Mouse (Mus musculus): ENCODE results near the gene Ntn5. TPM values are rescaled to one million over a fixed set of nuclear protein-coding genes. Genes with fewer than 3 reads are reported as not detected.
"Not testable (repeated sequence)": the region's sequence is repeated elsewhere in the genome, so short reads cannot be mapped to it uniquely, and the experiment has no call there.

The Ntn5 gene
- polyA plus RNA-seq, 1 experiment, result 4.4 TPM

GRCm38 (mm10) chr7:45650484-45650883, 33.3 kb upstream of the Ntn5 start:
- WGBS, result 95% methylated on average over 20 of the region's 20 CpGs

DNA sequence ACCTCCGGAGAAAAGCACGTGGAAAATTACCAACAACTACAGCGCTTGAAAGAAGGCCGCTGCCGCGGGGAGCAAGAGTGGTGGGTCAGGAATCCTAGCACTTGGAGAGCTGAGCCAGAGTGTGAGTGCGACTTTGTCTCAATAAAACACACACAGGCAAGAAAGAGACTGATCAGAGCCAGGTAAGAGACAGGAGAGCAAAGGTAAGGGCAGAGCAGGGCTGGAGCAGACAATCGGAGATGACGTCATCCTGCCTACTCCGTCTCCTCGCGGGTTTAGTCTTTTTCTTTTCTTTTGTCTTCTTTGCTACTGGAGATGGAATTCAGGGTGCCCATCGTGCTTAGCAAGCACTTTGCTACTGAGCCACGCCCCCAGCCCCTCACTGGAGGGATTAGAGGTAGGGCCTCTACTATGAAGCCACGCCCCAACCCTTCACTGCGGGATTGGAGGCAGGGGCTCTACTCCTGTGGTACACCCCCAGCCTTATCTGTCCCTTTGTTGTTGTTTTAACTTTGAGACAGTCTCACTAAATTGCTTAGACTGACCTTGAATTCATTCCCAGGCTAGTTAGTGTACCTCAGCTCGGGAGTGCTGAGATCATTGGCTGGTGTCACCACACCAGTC, 29.3 kb upstream of the Ntn5 start:
- DNase-seq (ENCODE audit: low read depth, low spot score), result no peak
- WGBS, result 20% methylated on average over 17 of the region's 17 CpGs

More at GRCm38 (mm10) chr7:45650484-45650883, 33.3 kb upstream of the Ntn5 start:
- not testable (repeated sequence) for DNase-seq (ENCODE audit: low read depth, low spot score)

GRCm38 (mm10) chr7:45660746-45661478, 22.9 kb upstream of the Ntn5 start:
- no peak for DNase-seq (ENCODE audit: low read depth, low spot score)
- WGBS, result 79% methylated on average over 11 of the region's 11 CpGs

DNA sequence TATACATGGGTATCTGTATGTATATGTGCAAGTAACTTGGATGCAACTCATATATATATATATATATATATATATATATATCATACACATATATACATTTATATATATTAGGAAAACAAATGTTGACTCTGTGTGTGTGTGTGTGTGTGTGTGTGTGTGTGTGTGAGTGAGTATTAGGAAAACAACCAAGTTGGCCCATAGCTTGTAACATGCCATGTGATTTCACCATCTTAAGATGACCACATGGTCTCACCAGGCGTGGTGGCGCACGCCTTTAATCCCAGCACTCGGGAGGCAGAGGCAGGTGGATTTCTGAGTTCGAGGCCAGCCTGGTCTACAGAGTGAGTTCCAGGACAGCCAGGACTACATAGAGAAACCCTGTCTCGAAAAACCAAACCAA, 22.1 kb upstream of the Ntn5 start:
- WGBS, result 92% methylated on average over 6 of the region's 6 CpGs
- not testable (repeated sequence) for DNase-seq (ENCODE audit: low read depth, low spot score)

GRCm38 (mm10) chr7:45665303-45666138, 18.3 kb upstream of the Ntn5 start:
- no peak for DNase-seq (ENCODE audit: low read depth, low spot score)

GRCm38 (mm10) chr7:45666161-45666560, 17.7 kb upstream of the Ntn5 start, which contains the start of gene Fut2:
Fut2 (minus strand) TSS chr7:45666394.
- DNase-seq (ENCODE audit: low read depth, low spot score), result no peak
- 31% methylated on average over 7 of the region's 7 CpGs for WGBS

More at GRCm38 (mm10) chr7:45665303-45666138, 18.3 kb upstream of the Ntn5 start:
- 23% methylated on average over 13 of the region's 13 CpGs for WGBS

GRCm38 (mm10) chr7:45667761-45668160, 16.1 kb upstream of the Ntn5 start:
- DNase-seq (ENCODE audit: low read depth, low spot score), result no peak
- 43% methylated on average over 14 of the region's 14 CpGs for WGBS

DNA sequence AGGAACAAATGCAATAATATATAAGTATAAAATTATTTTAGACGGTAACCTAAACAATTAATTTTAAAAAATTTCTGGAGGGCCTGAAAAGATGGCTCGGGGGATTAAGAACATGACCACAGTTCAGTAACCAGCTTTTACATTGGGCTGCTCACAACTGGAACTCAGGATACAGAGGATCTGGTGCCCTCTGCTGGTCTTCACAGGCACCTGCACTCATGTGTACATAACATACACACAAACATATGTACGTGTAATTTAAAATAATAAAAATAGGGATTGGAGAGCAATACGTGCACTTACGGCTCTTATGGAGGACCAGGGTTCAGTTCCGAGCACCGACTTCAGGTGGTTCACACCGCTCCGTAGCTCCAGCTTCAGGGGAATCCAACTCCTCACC, 14.9 kb upstream of the Ntn5 start:
- WGBS, result 93% methylated on average over 9 of the region's 9 CpGs
- no peak for DNase-seq (ENCODE audit: low read depth, low spot score)

- DNase-seq (ENCODE audit: low read depth, low spot score), result no peak
- WGBS, result 38% methylated on average over 7 of the region's 7 CpGs
Observed at GRCm38 (mm10) chr7:45677627-45678295, 6.1 kb upstream of the Ntn5 start.

GRCm38 (mm10) chr7:45678513-45678912, 5.3 kb upstream of the Ntn5 start:
- DNase-seq (ENCODE audit: low read depth, low spot score), result no peak
- 76% methylated on average over 14 of the region's 14 CpGs for WGBS

GRCm38 (mm10) chr7:45679966-45680621, 3.7 kb upstream of the Ntn5 start:
- 36% methylated on average over 14 of the region's 14 CpGs for WGBS

DNA sequence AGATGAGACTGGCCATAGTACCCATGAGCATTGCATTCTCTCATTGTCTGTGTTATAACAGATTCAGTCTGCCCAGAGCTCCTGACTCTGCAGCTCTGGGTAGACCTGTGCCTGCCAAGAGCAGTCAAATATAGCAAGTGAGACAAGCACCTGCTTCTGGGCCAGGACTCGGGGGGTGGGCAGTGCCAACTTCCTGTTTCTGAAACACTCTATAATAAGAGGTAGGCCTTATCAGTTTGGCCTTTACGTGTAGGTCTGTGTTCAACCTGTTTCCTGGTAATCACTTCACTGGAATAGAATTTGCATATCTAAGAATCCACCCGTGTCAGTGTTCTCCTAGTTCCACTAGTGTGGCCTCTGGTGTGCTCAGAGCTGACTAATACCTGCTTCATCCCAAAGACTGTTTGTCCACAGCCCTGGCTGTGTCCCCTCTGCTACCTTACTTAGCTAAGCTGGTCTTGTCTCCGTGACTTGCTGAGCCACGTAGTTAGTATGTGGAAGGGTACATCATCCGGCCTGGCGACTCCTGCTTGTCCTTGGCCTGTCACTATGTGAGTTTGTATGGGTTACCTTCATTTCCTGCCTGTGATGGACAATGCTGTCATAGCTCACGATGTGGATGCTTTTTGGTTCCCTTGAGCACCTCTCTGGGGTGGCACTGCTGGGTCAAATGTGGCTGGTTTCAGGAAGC, 2.6 kb upstream of the Ntn5 start:
- DNase-seq (ENCODE audit: low read depth, low spot score), result no peak
- 38% methylated on average over 8 of the region's 8 CpGs for WGBS

More at GRCm38 (mm10) chr7:45679966-45680621, 3.7 kb upstream of the Ntn5 start:
- no peak for DNase-seq (ENCODE audit: low read depth, low spot score)

DNA sequence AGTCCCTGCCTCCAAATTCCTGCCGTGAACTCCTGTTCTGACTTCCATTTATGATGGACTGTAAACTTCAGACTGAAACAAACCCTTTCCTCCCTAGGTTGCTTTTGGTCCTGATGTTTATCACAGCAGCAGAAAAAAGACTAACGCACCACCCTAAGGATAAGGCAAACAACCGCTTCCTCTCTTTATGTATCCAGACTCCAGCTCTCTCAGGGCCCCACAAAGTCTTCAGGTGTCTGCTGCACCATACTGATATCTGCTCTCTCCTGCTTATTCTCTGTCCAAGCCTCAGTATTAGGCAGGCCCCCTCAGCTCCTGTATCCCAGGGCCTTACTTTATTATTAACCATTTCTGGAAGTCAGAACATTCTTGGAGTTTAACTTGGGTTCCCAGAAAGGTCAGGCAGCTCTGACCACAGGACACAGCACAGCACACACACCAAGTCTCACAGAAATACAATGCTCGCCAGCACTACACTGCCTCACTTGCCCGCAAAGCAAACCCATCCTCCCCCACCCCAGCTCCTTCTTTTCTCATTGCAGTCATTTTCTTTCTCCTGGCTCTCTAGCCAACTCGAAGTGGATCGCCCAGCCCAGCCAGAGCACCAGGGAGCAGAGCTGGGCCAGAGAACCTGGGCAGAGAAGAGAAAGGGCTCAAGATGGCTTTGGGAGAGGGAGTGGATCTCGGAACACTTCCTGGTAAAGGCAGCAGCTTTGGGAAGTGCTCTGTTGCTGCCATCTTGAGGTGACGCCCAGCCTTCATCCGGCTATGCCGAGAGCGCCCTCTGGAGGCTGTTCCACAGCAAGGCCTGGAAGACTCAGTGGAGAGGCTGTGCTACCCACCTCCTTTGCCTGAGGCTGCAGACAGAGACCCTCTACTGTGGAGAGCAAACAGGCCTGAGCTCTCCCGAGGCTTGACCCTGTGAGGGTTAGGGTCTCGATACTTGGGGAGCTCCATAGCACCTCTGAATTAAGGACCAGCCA, 1.4 kb upstream of the Ntn5 start:
- DNase-seq (ENCODE audit: low read depth, low spot score), result no peak
- 27% methylated on average over 14 of the region's 14 CpGs for WGBS

DNA sequence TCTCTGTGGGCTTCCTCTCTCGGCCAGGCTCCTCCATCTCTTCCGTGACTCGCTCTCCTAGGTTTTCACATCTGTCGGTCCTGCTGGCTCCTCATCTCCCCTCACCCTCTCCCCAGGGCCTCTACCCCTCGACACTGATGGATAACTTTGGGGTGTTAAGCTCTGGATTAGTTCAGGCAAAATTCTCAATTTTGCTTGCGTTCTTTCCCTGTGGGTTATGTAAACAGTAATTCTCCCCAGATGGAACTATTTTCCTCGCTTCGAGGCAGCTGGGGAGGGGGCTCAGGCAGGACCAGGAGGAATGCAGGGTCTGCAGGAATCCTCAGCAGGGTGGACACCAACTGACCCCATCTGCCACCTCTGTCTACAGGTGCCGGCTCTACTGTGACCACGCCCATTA, 2.0 kb downstream of the Ntn5 start:
- DNase-seq (ENCODE audit: low read depth, low spot score), result no peak
- WGBS, result 67% methylated on average over 10 of the region's 10 CpGs

DNA sequence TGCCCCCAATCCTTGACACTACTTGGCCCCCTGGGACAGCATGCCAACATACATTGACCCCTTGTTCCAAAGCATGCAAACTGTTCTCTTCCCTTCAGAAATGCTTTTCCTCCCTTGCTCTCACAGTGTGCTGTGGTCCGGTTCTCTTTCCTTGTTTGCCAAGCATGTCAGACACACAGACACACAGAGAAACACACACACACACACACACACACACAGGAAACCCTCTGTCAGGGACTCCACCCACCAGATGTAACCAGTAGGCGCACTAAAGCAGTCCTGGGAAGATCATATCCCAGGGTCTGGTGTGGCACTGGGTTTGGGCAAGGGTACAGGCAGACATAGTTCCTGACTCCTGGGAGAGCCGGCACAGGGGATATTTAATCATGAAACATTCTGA, 3.0 kb downstream of the Ntn5 start:
- no peak for DNase-seq (ENCODE audit: low read depth, low spot score)
- WGBS, result 48% methylated on average over 3 of the region's 3 CpGs

DNA sequence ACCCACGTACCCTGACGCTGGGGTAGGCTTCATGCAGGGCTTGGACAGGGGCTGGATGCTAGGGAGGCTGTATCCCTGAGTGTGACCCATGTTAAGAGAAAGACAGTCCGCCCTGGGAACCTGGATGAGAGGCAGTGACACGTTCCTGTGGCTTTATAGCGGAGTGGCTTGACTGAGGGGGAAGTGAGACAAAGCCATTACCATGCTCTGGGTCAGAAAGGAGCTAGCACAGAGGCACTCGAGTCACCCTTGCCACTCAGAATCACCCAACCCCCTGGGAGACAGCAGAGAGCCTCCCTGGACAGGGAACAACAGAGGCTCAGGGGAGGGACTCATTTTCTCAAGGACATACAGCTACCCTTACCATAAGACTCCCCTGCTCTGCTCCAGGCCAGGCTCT, 5.3 kb downstream of the Ntn5 start:
- WGBS, result 71% methylated on average over 6 of the region's 6 CpGs
- DNase-seq (ENCODE audit: low read depth, low spot score), result no peak

DNA sequence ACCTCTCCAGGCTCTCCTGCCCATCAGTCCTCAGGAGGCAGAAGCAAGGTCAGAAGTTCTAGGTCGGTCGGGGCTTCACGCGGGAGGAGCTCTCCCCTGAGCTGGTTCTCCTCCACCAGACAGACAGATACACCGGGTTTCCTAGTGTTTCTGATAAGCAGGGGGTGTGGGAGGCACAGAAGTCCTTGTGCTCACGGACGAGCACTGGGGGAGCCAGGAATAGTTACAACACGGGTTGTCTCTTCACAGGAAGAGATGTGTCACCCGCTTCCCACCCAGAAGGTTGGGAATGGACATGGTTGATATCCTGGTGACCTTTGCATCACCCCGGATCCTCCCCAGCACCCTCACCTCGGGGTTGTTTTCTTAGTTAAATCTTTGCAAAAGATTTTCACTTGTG, 6.0 kb downstream of the Ntn5 start:
- 75% methylated on average over 11 of the region's 11 CpGs for WGBS
- DNase-seq (ENCODE audit: low read depth, low spot score), result no peak

- WGBS, result 92% methylated on average over 2 of the region's 2 CpGs
- no peak for DNase-seq (ENCODE audit: low read depth, low spot score)
Observed at GRCm38 (mm10) chr7:45692364-45692763, 8.5 kb downstream of the Ntn5 start.
